Mouse (Mus musculus) thymus, adult 2 months (tissue): ENCODE results near the gene Pdhb.

Source experiments
- CTCF ChIP-seq: fragments of 200-500 bp; IDR thresholded peaks from 2 replicates; pipeline ENCODE4 v1.5.1; 2012; ENCODE audit warnings: mild to moderate bottlenecking, control low read depth, low read length, moderate library complexity, borderline replicate concordance; ENCODE audit not compliant: control insufficient read depth, poor library complexity, insufficient read depth; ENCODE audit errors: extremely low read depth
- POLR2A ChIP-seq: fragments of 200-500 bp; IDR thresholded peaks from 2 replicates; pipeline ENCODE4 v1.6.1; 2012; ENCODE audit warnings: mild to moderate bottlenecking, low read length, control low read depth, moderate library complexity; ENCODE audit not compliant: control insufficient read depth, poor library complexity, insufficient read depth; ENCODE audit errors: extremely low read depth

- no peak for TF ChIP-seq CTCF
- TF ChIP-seq POLR2A: no peak
These were observed 26.1 kb downstream of the Pdhb start for GRCm38 (mm10) chr14:8146611-8147223.
